Mouse (Mus musculus) CH12.LX (cell line): ENCODE data around the gene Cacna1c.

Experiments used
- BHLHE40 ChIP-seq: IDR thresholded peaks from 2 replicates; pipeline ENCODE4 v1.6.1; 2011; ENCODE audit warnings: mild to moderate bottlenecking, low read depth, low read length, improper control_type of control experiment
- CTCF ChIP-seq, 2 experiments: IDR thresholded peaks in 1 of 2; conservative IDR thresholded peaks in 1 of 2; 2 replicates each; pipeline ENCODE4 v1.5.1; 2011 to 2012; ENCODE audit warnings: low read depth in 2 of 2, low read length in 2 of 2, improper control_type of control experiment in 1 of 2, inconsistent platforms in 1 of 2, mild to moderate bottlenecking in 1 of 2, moderate library complexity in 1 of 2
- E2F4 ChIP-seq: IDR thresholded peaks from 2 replicates; pipeline ENCODE4 v1.6.1; 2011; ENCODE audit warnings: low read depth, low read length, improper control_type of control experiment; ENCODE audit not compliant: insufficient replicate concordance
- EP300 ChIP-seq: IDR thresholded peaks from 2 replicates; pipeline ENCODE4 v1.6.1; 2011; ENCODE audit warnings: low read length, improper control_type of control experiment
- HCFC1 ChIP-seq: IDR thresholded peaks from 2 replicates; pipeline ENCODE4 v1.6.1; 2012; ENCODE audit warnings: low read depth, mild to moderate bottlenecking, inconsistent platforms, low read length, improper control_type of control experiment
- JUND ChIP-seq: conservative IDR thresholded peaks from 2 replicates; pipeline ENCODE4 v1.6.1; 2011; ENCODE audit warnings: low read depth, low read length, improper control_type of control experiment
- MAFK ChIP-seq: IDR thresholded peaks from 2 replicates; pipeline ENCODE4 v1.6.1; 2011; ENCODE audit warnings: low read length, improper control_type of control experiment; ENCODE audit not compliant: insufficient replicate concordance
- MEF2A ChIP-seq: IDR thresholded peaks from 2 replicates; pipeline ENCODE4 v1.6.1; 2014; ENCODE audit warnings: low read depth, mild to moderate bottlenecking, inconsistent platforms, low read length, improper control_type of control experiment, borderline replicate concordance
- MXI1 ChIP-seq: IDR thresholded peaks from 2 replicates; pipeline ENCODE4 v1.6.1; 2011; ENCODE audit warnings: mild to moderate bottlenecking, low read depth, low read length, improper control_type of control experiment
- POLR2A ChIP-seq: IDR thresholded peaks from 2 replicates; pipeline ENCODE4 v1.6.1; 2011; ENCODE audit warnings: low read depth, mild to moderate bottlenecking, improper control_type of control experiment, low read length
- SIN3A ChIP-seq: IDR thresholded peaks from 2 replicates; pipeline ENCODE4 v1.6.1; 2012; ENCODE audit warnings: low read length, improper control_type of control experiment, inconsistent platforms
- TCF12 ChIP-seq: IDR thresholded peaks from 2 replicates; pipeline ENCODE4 v1.6.1; 2014; ENCODE audit warnings: low read depth, mild to moderate bottlenecking, inconsistent platforms, low read length, improper control_type of control experiment
- USF2 ChIP-seq: conservative IDR thresholded peaks from 2 replicates; pipeline ENCODE4 v1.6.1; 2011; ENCODE audit warnings: low read depth, low read length, improper control_type of control experiment
- ZC3H11A ChIP-seq: IDR thresholded peaks from 2 replicates; pipeline ENCODE4 v1.6.1; 2012; ENCODE audit warnings: low read depth, mild to moderate bottlenecking, inconsistent platforms, low read length, improper control_type of control experiment

DNA sequence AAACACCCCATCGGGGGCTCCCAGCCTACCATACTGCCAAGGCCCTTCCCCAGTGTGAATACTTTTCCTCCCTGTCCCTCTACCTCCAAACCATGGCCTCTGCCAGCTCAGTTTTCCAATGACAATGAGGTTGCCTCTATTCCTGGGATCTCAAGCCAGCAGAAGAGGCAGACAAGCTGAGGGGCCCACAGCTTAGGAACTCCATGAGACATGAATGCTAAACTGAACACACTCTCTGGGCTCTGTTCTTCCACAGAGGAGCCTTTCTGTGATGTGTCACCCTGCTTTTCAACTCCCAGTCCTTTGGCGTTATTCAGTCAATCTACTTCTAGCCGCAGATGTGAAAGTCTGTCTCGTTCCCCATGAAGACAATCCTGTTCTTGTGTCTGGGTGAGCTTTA is 399.8 kb downstream of the Cacna1c start:
- TF ChIP-seq CTCF (conservative IDR thresholded peaks at IDR 0.05 in 1 of 2, IDR thresholded peaks at IDR 0.05 in 1 of 2; ENCODE audit: low read depth in 2 of 2, low read length in 2 of 2) (no peak), USF2 (no peak), MXI1 (no peak), EP300 (no peak), POLR2A (no peak), MAFK (no peak), ZC3H11A (no peak), SIN3A (no peak), MEF2A (no peak), HCFC1 (no peak), E2F4 (no peak), JUND (no peak), TCF12 (no peak), BHLHE40 (no peak)
